Mouse (Mus musculus) stomach, embryonic 14.5 days (tissue): ENCODE measurements at regions not wholly inside any gene's neighbourhood (a gene's known extent, or its start where the extent isn't known, plus 50 kb on each side); places are given as distances from the start of the nearest gene placed in this dataset.
"Not testable (repeated sequence)": the region's sequence is repeated elsewhere in the genome, so short reads cannot be mapped to it uniquely, and the experiment has no call there.

Experiments used
- ATAC-seq: fragments of 200-750 bp; cut with Nextera tagmentation; 2 replicates; pipeline ENCODE4 v1.8.0; 2017; ENCODE audit warnings: low read depth, moderate TSS enrichment; ENCODE audit not compliant: insufficient number of reproducible peaks, insufficient read depth, low FRiP score
- H3K27ac ChIP-seq: fragments of 300-500 bp; sonication (generic); 2 replicates; pipeline ENCODE4 v1.5.1; 2014; ENCODE audit warnings: mild to moderate bottlenecking, low read length, moderate library complexity, mixed read lengths
- H3K27me3 ChIP-seq: fragments of 300-500 bp; sonication (generic); 2 replicates; pipeline ENCODE4 v1.6.1; 2014; ENCODE audit warnings: low read length, control low read depth, mixed read lengths; ENCODE audit not compliant: control insufficient read depth, insufficient read depth
- H3K36me3 ChIP-seq: fragments of 300-500 bp; sonication (generic); 2 replicates; pipeline ENCODE4 v1.6.1; 2014; ENCODE audit warnings: mild to moderate bottlenecking, control low read depth, low read length, moderate library complexity, mixed read lengths; ENCODE audit not compliant: control insufficient read depth, insufficient read depth
- H3K4me1 ChIP-seq: fragments of 300-500 bp; sonication (generic); 2 replicates; pipeline ENCODE4 v1.6.1; 2014; ENCODE audit warnings: low read length, control low read depth, mixed read lengths; ENCODE audit not compliant: control insufficient read depth, insufficient read depth
- H3K4me2 ChIP-seq: fragments of 300-500 bp; sonication (generic); replicated peaks from 2 replicates; pipeline ENCODE4 v1.6.1; 2014; ENCODE audit warnings: low read depth, low read length, control low read depth
- H3K4me3 ChIP-seq: fragments of 300-500 bp; sonication (generic); 2 replicates; pipeline ENCODE4 v1.5.1; 2014; ENCODE audit warnings: low read depth, low read length, control low read depth
- H3K9ac ChIP-seq: fragments of 300-500 bp; sonication (generic); replicated peaks from 2 replicates; pipeline ENCODE4 v1.6.1; 2014; ENCODE audit warnings: low read depth, mild to moderate bottlenecking, control low read depth, low read length, moderate library complexity, mixed read lengths
- H3K9me3 ChIP-seq: fragments of 300-500 bp; sonication (generic); 2 replicates; pipeline ENCODE4 v1.6.1; 2016; ENCODE audit warnings: low read depth, low read length, control low read depth; ENCODE audit not compliant: control insufficient read depth
- WGBS: fragments of 180-500 bp; shearing (Covaris S2); extraction: QIAGEN DNeasy Blood & Tissue Kit; methylation state at CpG from one replicate; pipeline ENCODE4 v1.1.7; 2014; 5-methylcytosine and 5-hydroxymethylcytosine counted together

GRCm38 (mm10) chr2:43072964-43073619 is 419.7 kb upstream of the Lrp1b start:
- WGBS: 61% methylated on average over 8 of the region's 8 CpGs
- Histone ChIP-seq H3K4me1 (no peaks in the 10 kb centered on the region), H3K4me3 (no peak overlapping the region), H3K9me3 (no peaks in the 10 kb centered on the region), H3K27ac (no peak overlapping the region), H3K4me2 (no peak overlapping the region), H3K9ac (no peak overlapping the region), H3K27me3 (no peaks in the 10 kb centered on the region), H3K36me3 (no peaks in the 10 kb centered on the region)
- no peak for ATAC-seq

GRCm38 (mm10) chr2:43097560-43098233 is 444.3 kb upstream of the Lrp1b start:
- Histone ChIP-seq H3K27me3 (no peaks in the 10 kb centered on the region), H3K36me3 (no peaks in the 10 kb centered on the region), H3K4me2 (no peak overlapping the region), H3K9ac (no peak overlapping the region), H3K9me3 (no peaks in the 10 kb centered on the region), H3K27ac (no peak overlapping the region), H3K4me1 (no peaks in the 10 kb centered on the region), H3K4me3 (no peak overlapping the region)
- WGBS: 85% methylated on average over 4 of the region's 4 CpGs
- ATAC-seq: no peak

- H3K9me3 ChIP-seq: no peaks in the 10 kb centered on the region
These were observed 435.3 kb upstream of the Kynu start for GRCm38 (mm10) chr2:43119862-43120261.

GRCm38 (mm10) chr2:43153574-43153973 is 401.6 kb upstream of the Kynu start:
- Histone ChIP-seq H3K36me3 (no peaks in the 10 kb centered on the region), H3K27me3 (no peaks in the 10 kb centered on the region), H3K4me3 (no peak overlapping the region), H3K9ac (no peak overlapping the region), H3K27ac (no peak overlapping the region), H3K4me2 (no peak overlapping the region), H3K9me3 (no peaks in the 10 kb centered on the region), H3K4me1 (no peaks in the 10 kb centered on the region)
- no peak for ATAC-seq

More at GRCm38 (mm10) chr2:43119862-43120261, 435.3 kb upstream of the Kynu start:
- Histone ChIP-seq H3K4me1 (no peaks in the 10 kb centered on the region), H3K36me3 (no peaks in the 10 kb centered on the region), H3K9ac (no peak overlapping the region), H3K27me3 (no peaks in the 10 kb centered on the region), H3K27ac (no peak overlapping the region), H3K4me3 (no peak overlapping the region), H3K4me2 (no peak overlapping the region)
- 54% methylated on average over 1 of the region's 1 CpGs for WGBS
- no peak for ATAC-seq

GRCm38 (mm10) chr2:43182105-43182504 is 373.0 kb upstream of the Kynu start:
- ATAC-seq: no peak
- no peaks in the 10 kb centered on the region for H3K9me3 ChIP-seq
- H3K4me1 ChIP-seq: no peaks in the 10 kb centered on the region

GRCm38 (mm10) chr2:43195531-43195930 is 359.6 kb upstream of the Kynu start:
- not testable (repeated sequence) for H3K4me1 ChIP-seq, H3K27me3 ChIP-seq, H3K36me3 ChIP-seq, H3K4me2 ChIP-seq, H3K4me3 ChIP-seq, H3K9ac ChIP-seq, H3K9me3 ChIP-seq, ATAC-seq, H3K27ac ChIP-seq
- WGBS: 93% methylated on average over 15 of the region's 15 CpGs

More at GRCm38 (mm10) chr2:43182105-43182504, 373.0 kb upstream of the Kynu start:
- H3K27me3 ChIP-seq: no peaks in the 10 kb centered on the region
- no peaks in the 10 kb centered on the region for H3K36me3 ChIP-seq
- no peak overlapping the region for H3K27ac ChIP-seq
- H3K4me2 ChIP-seq: no peak overlapping the region
- no peak overlapping the region for H3K9ac ChIP-seq
- no peak overlapping the region for H3K4me3 ChIP-seq

GRCm38 (mm10) chr2:43208223-43208622 is 346.9 kb upstream of the Kynu start:
- WGBS: 73% methylated on average over 3 of the region's 3 CpGs

GRCm38 (mm10) chr2:43213901-43214300 is 341.2 kb upstream of the Kynu start:
- H3K36me3 ChIP-seq: no peaks in the 10 kb centered on the region
- no peak overlapping the region for H3K4me2 ChIP-seq
- no peaks in the 10 kb centered on the region for H3K4me1 ChIP-seq
- H3K4me3 ChIP-seq: no peak overlapping the region
- H3K27me3 ChIP-seq: no peaks in the 10 kb centered on the region
- no peak overlapping the region for H3K9ac ChIP-seq
- no peak for ATAC-seq
- WGBS: 64% methylated on average over 2 of the region's 2 CpGs
- H3K27ac ChIP-seq: no peak overlapping the region
- no peaks in the 10 kb centered on the region for H3K9me3 ChIP-seq

More at GRCm38 (mm10) chr2:43208223-43208622, 346.9 kb upstream of the Kynu start:
- Histone ChIP-seq H3K4me1 (no peaks in the 10 kb centered on the region), H3K9me3 (no peaks in the 10 kb centered on the region), H3K9ac (no peak overlapping the region), H3K36me3 (no peaks in the 10 kb centered on the region), H3K27ac (no peak overlapping the region), H3K4me3 (no peak overlapping the region), H3K27me3 (no peaks in the 10 kb centered on the region), H3K4me2 (no peak overlapping the region)
- no peak for ATAC-seq

- Histone ChIP-seq H3K36me3 (no peaks in the 10 kb centered on the region), H3K27ac (no peak overlapping the region), H3K4me2 (no peak overlapping the region), H3K9me3 (no peaks in the 10 kb centered on the region), H3K27me3 (no peaks in the 10 kb centered on the region), H3K4me1 (no peaks in the 10 kb centered on the region), H3K9ac (no peak overlapping the region), H3K4me3 (no peak overlapping the region)
- ATAC-seq: no peak
- WGBS: 69% methylated on average over 1 of the region's 1 CpGs
These were observed 338.0 kb upstream of the Kynu start for GRCm38 (mm10) chr2:43217119-43217518.
